Mouse (Mus musculus) lung, postnatal 0 days (tissue): ENCODE results near the gene 1700008O03Rik. TPM values are rescaled to one million over a fixed set of nuclear protein-coding genes. Genes with fewer than 3 reads are reported as not detected.

Experiments used
- ATAC-seq: fragments of 200-750 bp; cut with Nextera tagmentation; 2 replicates; pipeline ENCODE4 v1.8.0; 2017; ENCODE audit warnings: moderate library complexity
- DNase-seq: peaks from one replicate; pipeline ENCODE4 v3.0.0-alpha.2; 2016; ENCODE audit warnings: low spot score
- H3K27ac ChIP-seq: fragments of 300-500 bp; sonication (generic); 2 replicates; pipeline ENCODE4 v1.5.1; 2014; ENCODE audit warnings: antibody characterized with exemption, mild to moderate bottlenecking, low read length, mixed read lengths
- H3K27me3 ChIP-seq: fragments of 300-500 bp; sonication (generic); replicated peaks from 2 replicates; pipeline ENCODE4 v1.6.1; 2014; ENCODE audit warnings: low read length, mixed read lengths; ENCODE audit not compliant: insufficient read depth
- H3K36me3 ChIP-seq: fragments of 300-500 bp; sonication (generic); 2 replicates; pipeline ENCODE4 v1.6.1; 2014; ENCODE audit warnings: low read length, mixed read lengths; ENCODE audit not compliant: insufficient read depth
- H3K4me1 ChIP-seq: fragments of 300-500 bp; sonication (generic); 2 replicates; pipeline ENCODE4 v1.6.1; 2014; ENCODE audit warnings: antibody characterized with exemption, low read depth, low read length, mixed read lengths; ENCODE audit not compliant: insufficient read depth
- H3K4me2 ChIP-seq: fragments of 300-500 bp; sonication (generic); replicated peaks from 2 replicates; pipeline ENCODE4 v1.6.1; 2014; ENCODE audit warnings: low read depth, mild to moderate bottlenecking, low read length, moderate library complexity, mixed read lengths
- H3K4me3 ChIP-seq: fragments of 300-500 bp; sonication (generic); 2 replicates; pipeline ENCODE4 v1.5.1; 2014; ENCODE audit warnings: low read depth, low read length
- H3K9ac ChIP-seq: fragments of 300-500 bp; sonication (generic); replicated peaks from 2 replicates; pipeline ENCODE4 v1.6.1; 2014; ENCODE audit warnings: low read depth, mild to moderate bottlenecking
- H3K9me3 ChIP-seq: fragments of 300-500 bp; sonication (generic); 2 replicates; pipeline ENCODE4 v1.6.1; 2016; ENCODE audit warnings: low read length, mixed read lengths
- CTCF ChIP-seq: IDR thresholded peaks from 2 replicates; pipeline ENCODE4 v1.5.1; 2016; ENCODE audit warnings: antibody characterized with exemption, mild to moderate bottlenecking
- EP300 ChIP-seq: IDR thresholded peaks from 2 replicates; pipeline ENCODE4 v1.6.1; 2016; ENCODE audit warnings: antibody characterized with exemption, mild to moderate bottlenecking, control low read depth
- WGBS: fragments of 180-500 bp; shearing (Covaris S2); extraction: QIAGEN DNeasy Blood & Tissue Kit; methylation state at CpG from one replicate; pipeline ENCODE4 v1.1.7; 2014; 5-methylcytosine and 5-hydroxymethylcytosine counted together
- polyA plus RNA-seq: library from polyadenylated mRNA; unstranded; fragments of >200 nt; fragmentation: Nextera tagmentation; extraction: Ambion mirVana; gene quantifications from 2 replicates; pipeline ENCODE4 v1.2.1, GENCODE M21; 2015

Gene 1700008O03Rik
- polyA plus RNA-seq, 1 experiment from 2014 or later: 1.2 TPM

DNA sequence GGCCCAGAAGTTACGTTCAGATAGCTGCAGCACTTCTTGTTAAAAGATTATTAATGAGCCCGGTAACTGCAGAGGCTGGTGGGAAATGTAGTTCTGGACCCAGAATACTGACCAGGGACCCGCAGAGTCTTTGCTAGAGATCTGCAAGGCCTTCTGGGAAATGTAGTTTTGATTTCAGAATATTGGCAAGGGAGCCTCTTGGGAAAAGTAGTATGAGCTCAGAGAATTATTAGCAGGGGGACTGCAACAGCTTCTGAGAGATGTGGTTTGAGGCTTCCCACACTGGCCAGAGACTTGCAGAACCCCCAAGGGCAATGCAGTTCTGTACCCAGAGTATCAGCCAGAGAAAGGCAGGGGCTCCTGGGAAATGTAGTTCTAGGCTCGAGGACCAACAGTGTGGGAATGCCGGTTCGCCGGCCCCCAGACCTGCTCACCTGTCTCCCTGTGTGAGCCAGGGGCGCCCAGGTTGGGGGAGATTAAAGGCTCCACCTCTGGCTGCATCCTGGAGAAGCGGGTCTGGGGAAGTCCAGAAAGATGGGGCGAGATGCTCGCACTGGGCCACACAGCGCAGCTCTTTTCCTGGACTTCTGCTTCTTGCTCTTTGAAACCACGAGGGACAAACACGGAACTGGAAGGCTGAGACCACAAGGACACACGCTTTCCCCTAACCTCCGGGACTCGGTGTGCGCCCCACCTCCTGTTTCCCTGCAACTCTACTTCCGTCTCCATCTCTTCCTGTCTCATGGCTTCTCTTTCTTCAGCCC lies 11.5 kb downstream of the 1700008O03Rik start:
- WGBS: 3% methylated on average over 18 of the region's 19 CpGs
- Histone ChIP-seq H3K27me3 (no peaks in the 10 kb centered on the region), H3K36me3 (no peaks in the 10 kb centered on the region), H3K4me3 (peak overlapping the region; percentile 54), H3K27ac (no peak overlapping the region), H3K4me2 (peak overlapping the region; percentile 82), H3K9me3 (no peaks in the 10 kb centered on the region), H3K4me1 (peaks cover 2% of the 10 kb centered on the region; the same call in 1 of the 2 replicates), H3K9ac (peak overlapping the region; percentile 51)
- TF ChIP-seq EP300: peak; percentile 20; the same call in 1 of the 2 replicates
- TF ChIP-seq CTCF: no peak
- peak; percentile 97 for DNase-seq
- peak; percentile 97 for ATAC-seq

GRCm38 (mm10) chr7:44373460-44373859 lies 12.2 kb downstream of the 1700008O03Rik start:
- ATAC-seq: peak; percentile 46
- Histone ChIP-seq H3K27ac (no peak overlapping the region), H3K4me1 (peaks cover 2% of the 10 kb centered on the region; the same call in 1 of the 2 replicates), H3K9me3 (no peaks in the 10 kb centered on the region), H3K27me3 (no peaks in the 10 kb centered on the region), H3K4me3 (peak overlapping the region; percentile 54), H3K36me3 (no peaks in the 10 kb centered on the region), H3K9ac (no peak overlapping the region), H3K4me2 (peak overlapping the region; percentile 82)
- TF ChIP-seq CTCF (no peak), EP300 (no peak)
- 7% methylated on average over 7 of the region's 7 CpGs for WGBS
- no peak for DNase-seq

DNA sequence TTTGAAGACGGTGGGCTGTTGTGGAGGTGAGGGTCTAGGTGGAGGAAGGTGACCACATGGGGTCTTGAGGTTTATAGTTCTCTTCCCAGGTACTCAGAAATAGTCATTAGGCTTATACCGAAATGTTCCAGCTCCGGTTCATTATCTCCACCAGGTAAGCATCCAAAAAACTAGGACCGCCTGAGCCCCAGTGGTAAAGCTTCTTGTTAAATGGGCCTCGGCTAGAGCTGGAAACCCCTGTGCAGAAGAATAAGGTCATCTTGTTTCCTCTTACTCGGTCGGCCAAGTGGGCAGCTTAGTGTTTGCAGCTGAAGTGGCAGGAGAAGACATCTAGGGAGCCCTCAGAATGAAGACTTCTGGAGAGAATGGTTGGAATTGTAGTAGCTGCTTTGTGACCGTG lies 12.9 kb downstream of the 1700008O03Rik start:
- Histone ChIP-seq H3K27ac (no peak overlapping the region), H3K4me1 (peaks cover 2% of the 10 kb centered on the region; the same call in 1 of the 2 replicates), H3K4me2 (no peak overlapping the region), H3K4me3 (no peak overlapping the region), H3K36me3 (no peaks in the 10 kb centered on the region), H3K27me3 (no peaks in the 10 kb centered on the region), H3K9ac (no peak overlapping the region), H3K9me3 (no peaks in the 10 kb centered on the region)
- 87% methylated on average over 8 of the region's 8 CpGs for WGBS
- TF ChIP-seq EP300 (no peak), CTCF (no peak)
- no peak for ATAC-seq
- DNase-seq: no peak

GRCm38 (mm10) chr7:44360792-44361301 lies 24.8 kb downstream of the 1700008O03Rik start:
- Histone ChIP-seq H3K4me1 (0 out of 2 replicates have a peak, but pooled peaks cover 3% of the 10 kb centered on the region), H3K36me3 (no peaks in the 10 kb centered on the region), H3K27ac (no peak overlapping the region), H3K9ac (no peak overlapping the region), H3K4me3 (peak overlapping the region; percentile 29), H3K27me3 (peaks cover 29% of the 10 kb centered on the region), H3K4me2 (peak overlapping the region; percentile 68), H3K9me3 (no peaks in the 10 kb centered on the region)
- TF ChIP-seq CTCF (0 out of 2 replicates have a peak, but pooled peaks have one; percentile 7), EP300 (no peak)
- ATAC-seq (peak; percentile 3), DNase-seq (peak; percentile 32)
- 10% methylated on average over 21 of the region's 21 CpGs for WGBS

- TF ChIP-seq EP300: no peak
- no peak; the same call in 1 of the 2 replicates for TF ChIP-seq CTCF
- Histone ChIP-seq H3K4me2 (peak overlapping the region; percentile 68), H3K9ac (no peak overlapping the region), H3K36me3 (no peaks in the 10 kb centered on the region), H3K4me3 (peak overlapping the region; percentile 29), H3K9me3 (no peaks in the 10 kb centered on the region), H3K4me1 (0 out of 2 replicates have a peak, but pooled peaks cover 3% of the 10 kb centered on the region), H3K27ac (peak overlapping the region; percentile 72), H3K27me3 (peaks cover 36% of the 10 kb centered on the region)
- ATAC-seq: peak; percentile 82
- 1% methylated on average over 54 of the region's 54 CpGs for WGBS
- DNase-seq: peak; percentile 96
Observed at GRCm38 (mm10) chr7:44359908-44360672, 25.5 kb downstream of the 1700008O03Rik start.
